Mouse (Mus musculus): Measurements from ENCODE around the gene Fcho1. TPM values are rescaled to one million over a fixed set of nuclear protein-coding genes. Genes with fewer than 3 reads are reported as not detected.

Fcho1 gene
- polyA plus RNA-seq, 3 experiments from 2014 or later, result 37.6 to 66.4 (median 54.3) TPM

DNA sequence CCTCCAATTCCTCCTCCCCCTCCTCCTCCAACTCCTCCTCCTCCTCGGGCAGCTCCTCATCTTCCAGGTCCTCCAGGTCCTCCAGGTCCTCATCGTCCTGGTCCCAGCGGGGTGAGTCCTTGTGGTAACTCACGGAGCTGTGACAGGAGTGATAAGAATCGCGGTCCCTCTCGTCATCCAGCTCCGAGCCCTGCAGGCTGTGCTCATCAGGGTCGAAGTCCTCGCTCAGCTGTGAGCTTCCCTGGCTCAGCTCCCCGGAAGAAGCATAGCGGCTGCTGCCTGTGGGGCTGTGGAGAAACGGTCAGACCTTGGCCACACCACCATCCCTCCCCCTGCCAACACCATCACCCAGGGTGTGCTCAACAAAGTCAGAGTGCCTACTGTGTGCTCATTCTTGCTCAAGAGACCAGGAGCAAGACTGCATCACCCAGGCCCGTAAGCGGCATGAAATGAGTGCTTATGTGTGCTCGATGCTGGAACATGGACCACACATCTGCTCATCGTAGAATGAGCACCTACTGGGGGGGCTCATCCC, 66.9 kb downstream of the Fcho1 start:
- ATAC-seq, result no peak

Other genes starting within 250 kb of the Fcho1 start
- under 1 TPM in 2 of 3 experiments, not detected in 1; 0.11 to 0.31 TPM for gene Ano8, start 239.8 kb downstream of the Fcho1 start, polyA plus RNA-seq (2017; shearing (Covaris generic))
- gene Gtpbp3, start 237.6 kb downstream of the Fcho1 start, polyA plus RNA-seq (2017; shearing (Covaris generic)), result 1 to 10 TPM; 2.6 to 6.5 (median 3.4) TPM
- not detected for gene Plvap, start 214.0 kb downstream of the Fcho1 start, polyA plus RNA-seq (2017; shearing (Covaris generic))
- gene Ccdc194, start 200.0 kb downstream of the Fcho1 start, polyA plus RNA-seq (2017; shearing (Covaris generic)), result not detected
- gene Bst2, start 188.3 kb downstream of the Fcho1 start, polyA plus RNA-seq (2017; shearing (Covaris generic)), result 10 to 100 TPM; 52.2 to 66.6 (median 61.8) TPM
- 10 to 100 TPM; 38.1 to 75.7 (median 43.5) TPM for gene Mvb12a, start 182.8 kb downstream of the Fcho1 start, polyA plus RNA-seq (2017; shearing (Covaris generic))
- 1 to 10 TPM in 1 of 3 experiments, under 1 TPM in 1, not detected in 1; 0.97 to 2.1 TPM for gene Tmem221, start 166.8 kb downstream of the Fcho1 start, polyA plus RNA-seq (2017; shearing (Covaris generic))
- under 1 TPM in 1 of 3 experiments, not detected in 2; 0.13 TPM for gene Nxnl1, start 159.1 kb downstream of the Fcho1 start, polyA plus RNA-seq (2017; shearing (Covaris generic))
- gene Slc27a1, start 156.8 kb downstream of the Fcho1 start, polyA plus RNA-seq (2017; shearing (Covaris generic)), result 1 to 10 TPM; 4.5 to 8.6 (median 5.8) TPM
- 10 to 100 TPM; 52.1 to 61.7 (median 60.1) TPM for gene Pgls, start 133.5 kb downstream of the Fcho1 start, polyA plus RNA-seq (2017; shearing (Covaris generic))
- gene Fam129c, start 128.1 kb downstream of the Fcho1 start, polyA plus RNA-seq (2017; shearing (Covaris generic)), result 1 to 10 TPM; 1.5 to 2.0 (median 1.7) TPM
- gene Colgalt1, start 114.7 kb downstream of the Fcho1 start, polyA plus RNA-seq (2017; shearing (Covaris generic)), result 10 to 100 TPM in 2 of 3 experiments, 1 to 10 TPM in 1; 8.7 to 14.8 (median 13.6) TPM
- under 1 TPM; 0.42 to 0.67 (median 0.54) TPM for gene Unc13a, start 54.0 kb downstream of the Fcho1 start, polyA plus RNA-seq (2017; shearing (Covaris generic))
- 10 to 100 TPM; 18.9 to 30.3 (median 22.5) TPM for gene Jak3, start 49.4 kb downstream of the Fcho1 start, polyA plus RNA-seq (2017; shearing (Covaris generic))
- 10 to 100 TPM; 11.7 to 25.4 (median 22.8) TPM for gene Insl3, start 36.5 kb downstream of the Fcho1 start, polyA plus RNA-seq (2017; shearing (Covaris generic))
- 1 to 10 TPM; 2.8 to 5.6 (median 4.3) TPM for gene B3gnt3, start 23.9 kb downstream of the Fcho1 start, polyA plus RNA-seq (2017; shearing (Covaris generic))
- gene Zfp709, start 156.3 kb upstream of the Fcho1 start, polyA plus RNA-seq (2017; shearing (Covaris generic)), result 1 to 10 TPM; 4.1 to 5.5 (median 4.9) TPM
- 10 to 100 TPM in 1 of 3 experiments, 1 to 10 TPM in 2; 5.3 to 10.2 (median 6.1) TPM for gene Zfp882, start 182.9 kb upstream of the Fcho1 start, polyA plus RNA-seq (2017; shearing (Covaris generic))
- gene Zfp617, start 182.9 kb upstream of the Fcho1 start, polyA plus RNA-seq (2017; shearing (Covaris generic)), result 10 to 100 TPM; 22.2 to 23.1 (median 22.8) TPM
- 10 to 100 TPM; 24.4 to 30.1 (median 26.0) TPM for gene Zfp961, start 225.3 kb upstream of the Fcho1 start, polyA plus RNA-seq (2017; shearing (Covaris generic))